Mouse (Mus musculus) lung, adult 2 months (tissue): ENCODE results near the gene Tesmin.

ENCODE experiments used
- CTCF ChIP-seq: fragments of 200-500 bp; IDR thresholded peaks from 2 replicates; pipeline ENCODE4 v1.5.1; 2011; ENCODE audit warnings: mild to moderate bottlenecking, low read length, control low read depth; ENCODE audit not compliant: insufficient read depth
- POLR2A ChIP-seq: fragments of 200-500 bp; IDR thresholded peaks from 2 replicates; pipeline ENCODE4 v1.6.1; 2011; ENCODE audit warnings: low read depth, mild to moderate bottlenecking, control low read depth, low read length, borderline replicate concordance; ENCODE audit errors: extremely low read depth

DNA sequence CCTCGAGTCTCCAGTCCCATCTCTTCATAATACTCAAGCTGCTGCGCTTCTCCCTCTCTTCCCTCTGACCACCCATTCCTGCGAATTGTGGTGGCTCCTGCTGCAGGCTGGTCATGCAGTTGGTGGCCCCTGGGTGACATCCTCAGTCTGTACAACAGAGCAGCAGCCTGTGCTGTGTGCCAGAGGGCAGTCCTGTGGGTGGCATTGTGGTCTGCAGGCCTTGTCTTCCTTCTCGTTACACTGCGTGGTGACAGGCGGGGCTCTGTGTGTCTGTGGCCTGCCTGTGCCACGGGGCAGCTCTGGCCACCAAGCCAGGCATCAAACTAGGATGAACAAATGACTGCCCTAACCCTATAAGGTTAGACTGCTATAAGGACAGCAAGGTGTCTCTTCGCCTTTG, 49.5 kb upstream of the Tesmin start:
- TF ChIP-seq CTCF (no peak), POLR2A (no peak)
